Mouse (Mus musculus): ENCODE measurements around the gene Chil4. TPM values are rescaled to one million over a fixed set of nuclear protein-coding genes. Genes with fewer than 3 reads are reported as not detected.

The Chil4 gene
- polyA plus RNA-seq, 1 experiment: not detected

- DNase-seq (ENCODE audit: low spot score): no peak
Measured at GRCm38 (mm10) chr3:106170522-106171053, 48.7 kb downstream of the Chil4 start.

GRCm38 (mm10) chr3:106167464-106167863 is 51.8 kb downstream of the Chil4 start, which contains the start of gene Chil3:
Chil3 (minus strand) TSS chr3:106167564.
- DNase-seq (ENCODE audit: low spot score): no peak

- no peak for DNase-seq (ENCODE audit: low spot score)
Measured at GRCm38 (mm10) chr3:106154413-106154812, 64.9 kb downstream of the Chil4 start.

Other genes starting within 250 kb of the Chil4 start
- 3.1 and 4.2 TPM in 2 replicates for gene Ovgp1, start 245.8 kb downstream of the Chil4 start, polyA plus RNA-seq (2012; rRNA removed)
- not detected in 2 replicates for gene Pifo, start 204.9 kb downstream of the Chil4 start, polyA plus RNA-seq (2012; rRNA removed)
- gene Chil5, start 186.7 kb downstream of the Chil4 start, polyA plus RNA-seq (2012; rRNA removed): 0.06 and 0.15 TPM in 2 replicates
- gene Chia1, start 106.3 kb downstream of the Chil4 start, polyA plus RNA-seq (2012; rRNA removed): 0.15 and 0.45 TPM in 2 replicates
- 0.37 and 1.1 TPM in 2 replicates for gene Chil3, start 51.9 kb downstream of the Chil4 start, polyA plus RNA-seq (2012; rRNA removed)
- 0.41 and 0.44 TPM in 2 replicates for gene Chil6, start 186.7 kb upstream of the Chil4 start, polyA plus RNA-seq (2012; rRNA removed)

Data from urinary bladder, adult 2 months (tissue).